Mouse (Mus musculus) intestine, embryonic 15.5 days (tissue): ENCODE results near the gene Tcirg1. TPM values are rescaled to one million over a fixed set of nuclear protein-coding genes. Genes with fewer than 3 reads are reported as not detected.

Experiments used
- ATAC-seq: fragments of 200-750 bp; cut with Nextera tagmentation; 2 replicates; pipeline ENCODE4 v1.8.0; 2017; ENCODE audit warnings: moderate TSS enrichment, moderate library complexity
- H3K27ac ChIP-seq: fragments of 300-500 bp; sonication (generic); 2 replicates; pipeline ENCODE4 v1.5.1; 2015; ENCODE audit warnings: mild to moderate bottlenecking, inconsistent platforms
- H3K27me3 ChIP-seq: fragments of 300-500 bp; sonication (generic); replicated peaks from 2 replicates; pipeline ENCODE4 v1.6.1; 2015; ENCODE audit warnings: inconsistent platforms
- H3K36me3 ChIP-seq: fragments of 300-500 bp; sonication (generic); 2 replicates; pipeline ENCODE4 v1.6.1; 2015; ENCODE audit warnings: inconsistent platforms
- H3K4me1 ChIP-seq: fragments of 300-500 bp; sonication (generic); replicated peaks from 2 replicates; pipeline ENCODE4 v1.6.1; 2015; ENCODE audit warnings: inconsistent platforms
- H3K4me2 ChIP-seq: fragments of 300-500 bp; sonication (generic); replicated peaks from 2 replicates; pipeline ENCODE4 v1.6.1; 2015; ENCODE audit warnings: mild to moderate bottlenecking, inconsistent platforms
- H3K4me3 ChIP-seq: fragments of 300-500 bp; sonication (generic); replicated peaks from 2 replicates; pipeline ENCODE4 v1.5.1; 2015; ENCODE audit warnings: inconsistent platforms
- H3K9ac ChIP-seq: fragments of 300-500 bp; sonication (generic); 2 replicates; pipeline ENCODE4 v1.6.1; 2015; ENCODE audit warnings: inconsistent platforms
- H3K9me3 ChIP-seq: fragments of 300-500 bp; sonication (generic); 2 replicates; pipeline ENCODE4 v1.6.1; 2016; ENCODE audit warnings: inconsistent platforms
- WGBS: fragments of 180-500 bp; shearing (Covaris S2); methylation state at CpG from one replicate; pipeline ENCODE4 v1.1.7; 2015; 5-methylcytosine and 5-hydroxymethylcytosine counted together
- polyA plus RNA-seq: library from polyadenylated mRNA; unstranded; fragments of >200 nt; fragmentation: Nextera tagmentation; extraction: Ambion mirVana; gene quantifications from 2 replicates; pipeline ENCODE4 v1.2.1, GENCODE M21; 2015

The Tcirg1 gene
- polyA plus RNA-seq, 1 experiment from 2014 or later, result 50.9 TPM

GRCm38 (mm10) chr19:3905261-3905969 lies 1.5 kb downstream of the Tcirg1 start:
- ATAC-seq, result no peak
- Histone ChIP-seq H3K4me3 (peak overlapping the region; percentile 60), H3K9me3 (no peaks in the 10 kb centered on the region), H3K27me3 (no peaks in the 10 kb centered on the region), H3K4me1 (peaks cover 34% of the 10 kb centered on the region), H3K9ac (peak overlapping the region; percentile 71), H3K27ac (peak overlapping the region; percentile 73), H3K36me3 (peaks cover 40% of the 10 kb centered on the region), H3K4me2 (peak overlapping the region; percentile 85)
- 26% methylated on average over 6 of the region's 6 CpGs for WGBS

DNA sequence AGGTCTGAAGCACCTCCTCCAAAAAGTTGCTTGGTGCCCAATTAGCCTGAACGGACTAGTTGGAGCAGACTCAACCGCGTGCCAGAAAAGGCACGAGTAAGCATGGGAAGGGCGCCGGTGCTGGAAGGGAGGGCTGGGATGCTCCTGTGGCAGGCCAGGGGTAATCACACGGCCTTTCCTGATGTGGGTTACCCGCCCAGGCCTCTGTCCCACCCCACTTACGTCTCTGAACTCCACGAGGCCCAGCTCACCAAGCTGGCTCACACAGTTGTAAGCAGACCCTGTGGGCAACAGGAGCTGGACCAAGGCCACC lies 2.6 kb downstream of the Tcirg1 start:
- H3K9me3 ChIP-seq, result no peaks in the 10 kb centered on the region
- H3K4me2 ChIP-seq, result peak overlapping the region; percentile 85; the same call in 1 of the 2 replicates
- no peak overlapping the region for H3K27ac ChIP-seq
- no peak for ATAC-seq
- no peaks in the 10 kb centered on the region for H3K27me3 ChIP-seq
- peaks cover 30% of the 10 kb centered on the region for H3K36me3 ChIP-seq
- peaks cover 34% of the 10 kb centered on the region for H3K4me1 ChIP-seq
- no peak overlapping the region for H3K9ac ChIP-seq
- H3K4me3 ChIP-seq, result no peak overlapping the region
- WGBS, result 69% methylated on average over 10 of the region's 10 CpGs

GRCm38 (mm10) chr19:3903648-3904362 lies 3.1 kb downstream of the Tcirg1 start:
- H3K36me3 ChIP-seq, result peaks cover 29% of the 10 kb centered on the region
- no peak overlapping the region for H3K9ac ChIP-seq
- no peaks in the 10 kb centered on the region for H3K9me3 ChIP-seq
- no peaks in the 10 kb centered on the region for H3K27me3 ChIP-seq
- no peak overlapping the region for H3K27ac ChIP-seq
- H3K4me3 ChIP-seq, result no peak overlapping the region
- H3K4me1 ChIP-seq, result peaks cover 34% of the 10 kb centered on the region
- no peak overlapping the region for H3K4me2 ChIP-seq
- ATAC-seq, result no peak
- WGBS, result 78% methylated on average over 25 of the region's 25 CpGs

DNA sequence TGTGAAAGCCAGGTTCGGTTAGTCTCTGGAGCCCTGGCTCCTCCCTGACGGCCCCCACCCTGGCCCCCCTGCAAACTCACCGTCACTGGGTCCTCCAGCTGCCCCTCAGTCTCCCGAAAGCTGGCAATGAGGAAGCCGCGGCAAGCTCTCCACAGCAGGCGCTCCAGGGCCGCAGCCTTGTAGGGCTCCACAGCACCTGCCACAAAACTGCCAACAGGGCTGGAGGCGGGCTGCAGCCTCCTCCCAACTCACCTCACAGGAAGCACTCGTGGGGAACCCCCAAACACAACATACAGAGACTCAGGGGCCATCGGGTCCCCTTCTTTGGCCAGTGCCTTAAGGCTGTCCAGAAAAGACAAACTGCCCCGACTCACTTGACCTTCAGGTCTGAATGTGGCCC lies 4.0 kb downstream of the Tcirg1 start:
- WGBS, result 86% methylated on average over 12 of the region's 12 CpGs
- ATAC-seq, result no peak
- Histone ChIP-seq H3K4me3 (no peak overlapping the region), H3K9me3 (no peaks in the 10 kb centered on the region), H3K4me2 (no peak overlapping the region), H3K36me3 (peaks cover 29% of the 10 kb centered on the region), H3K9ac (no peak overlapping the region), H3K27ac (no peak overlapping the region), H3K27me3 (no peaks in the 10 kb centered on the region), H3K4me1 (peaks cover 31% of the 10 kb centered on the region)

DNA sequence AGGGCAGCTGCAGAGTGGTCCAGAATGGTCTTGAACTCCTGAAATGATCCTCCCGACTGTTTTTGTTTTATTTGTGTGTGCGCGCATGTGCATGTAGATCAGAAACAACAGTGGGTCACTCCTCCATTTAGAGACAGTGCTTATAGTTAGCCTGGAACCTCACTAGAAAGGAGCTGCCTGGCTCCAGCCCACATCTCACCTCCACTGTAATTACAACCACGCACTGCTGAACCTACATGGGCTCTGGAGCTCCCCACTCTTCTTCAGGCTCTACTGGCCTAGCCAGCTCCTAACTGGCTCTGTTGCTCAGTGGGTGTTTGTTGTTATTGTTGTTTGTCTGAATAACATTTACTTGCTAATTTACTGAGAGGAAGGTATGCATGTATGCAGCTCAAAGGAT lies 7.3 kb downstream of the Tcirg1 start:
- H3K9me3 ChIP-seq, result no peaks in the 10 kb centered on the region
- 94% methylated on average over 4 of the region's 4 CpGs for WGBS
- H3K4me3 ChIP-seq, result no peak overlapping the region
- H3K27me3 ChIP-seq, result no peaks in the 10 kb centered on the region
- H3K4me2 ChIP-seq, result no peak overlapping the region
- no peak overlapping the region for H3K27ac ChIP-seq
- H3K9ac ChIP-seq, result no peak overlapping the region
- H3K36me3 ChIP-seq, result peaks cover 53% of the 10 kb centered on the region
- H3K4me1 ChIP-seq, result peaks cover 12% of the 10 kb centered on the region; the same call in 1 of the 2 replicates
- no peak for ATAC-seq

DNA sequence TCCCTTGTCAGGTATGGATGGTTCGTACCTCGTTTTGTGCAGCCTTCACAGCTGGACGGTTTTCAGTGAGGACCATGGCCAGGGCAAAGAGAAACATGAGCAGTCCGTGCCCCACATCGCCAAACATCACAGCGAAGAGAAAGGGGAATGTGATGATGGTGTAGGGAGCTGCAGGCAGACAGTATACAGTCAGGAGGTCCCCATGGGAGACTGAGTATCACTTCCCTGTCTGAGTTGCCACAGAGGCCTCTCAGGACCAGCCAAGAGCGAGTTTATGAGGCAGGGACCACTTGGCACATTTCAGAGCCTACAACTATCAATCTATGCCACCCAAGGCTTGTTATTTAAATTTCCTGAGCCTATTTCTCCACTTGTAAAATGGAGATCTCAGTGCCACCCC lies 8.0 kb downstream of the Tcirg1 start:
- no peak overlapping the region for H3K4me2 ChIP-seq
- WGBS, result 83% methylated on average over 7 of the region's 7 CpGs
- H3K9ac ChIP-seq, result no peak overlapping the region
- H3K27me3 ChIP-seq, result no peaks in the 10 kb centered on the region
- H3K27ac ChIP-seq, result no peak overlapping the region
- ATAC-seq, result no peak
- H3K9me3 ChIP-seq, result no peaks in the 10 kb centered on the region
- peaks cover 56% of the 10 kb centered on the region for H3K36me3 ChIP-seq
- 0 out of 2 replicates have a peak, but pooled peaks cover 5% of the 10 kb centered on the region for H3K4me1 ChIP-seq
- no peak overlapping the region for H3K4me3 ChIP-seq

- H3K27ac ChIP-seq, result no peak overlapping the region
- no peak overlapping the region for H3K9ac ChIP-seq
- H3K4me3 ChIP-seq, result no peak overlapping the region
- WGBS, result 91% methylated on average over 5 of the region's 5 CpGs
- no peak overlapping the region for H3K4me2 ChIP-seq
- H3K4me1 ChIP-seq, result 0 out of 2 replicates have a peak, but pooled peaks cover 3% of the 10 kb centered on the region
- H3K27me3 ChIP-seq, result no peaks in the 10 kb centered on the region
- H3K36me3 ChIP-seq, result peaks cover 51% of the 10 kb centered on the region
- no peaks in the 10 kb centered on the region for H3K9me3 ChIP-seq
- ATAC-seq, result no peak
Observed at GRCm38 (mm10) chr19:3897557-3897956, 9.4 kb downstream of the Tcirg1 start.

GRCm38 (mm10) chr19:3896208-3896607 lies 10.7 kb downstream of the Tcirg1 start:
- no peak overlapping the region for H3K9ac ChIP-seq
- no peaks in the 10 kb centered on the region for H3K9me3 ChIP-seq
- ATAC-seq, result no peak
- no peaks in the 10 kb centered on the region for H3K27me3 ChIP-seq
- H3K27ac ChIP-seq, result no peak overlapping the region
- H3K36me3 ChIP-seq, result peaks cover 42% of the 10 kb centered on the region
- WGBS, result 90% methylated on average over 10 of the region's 10 CpGs
- 0 out of 2 replicates have a peak, but pooled peaks cover 3% of the 10 kb centered on the region for H3K4me1 ChIP-seq
- no peak overlapping the region for H3K4me2 ChIP-seq
- H3K4me3 ChIP-seq, result no peak overlapping the region

DNA sequence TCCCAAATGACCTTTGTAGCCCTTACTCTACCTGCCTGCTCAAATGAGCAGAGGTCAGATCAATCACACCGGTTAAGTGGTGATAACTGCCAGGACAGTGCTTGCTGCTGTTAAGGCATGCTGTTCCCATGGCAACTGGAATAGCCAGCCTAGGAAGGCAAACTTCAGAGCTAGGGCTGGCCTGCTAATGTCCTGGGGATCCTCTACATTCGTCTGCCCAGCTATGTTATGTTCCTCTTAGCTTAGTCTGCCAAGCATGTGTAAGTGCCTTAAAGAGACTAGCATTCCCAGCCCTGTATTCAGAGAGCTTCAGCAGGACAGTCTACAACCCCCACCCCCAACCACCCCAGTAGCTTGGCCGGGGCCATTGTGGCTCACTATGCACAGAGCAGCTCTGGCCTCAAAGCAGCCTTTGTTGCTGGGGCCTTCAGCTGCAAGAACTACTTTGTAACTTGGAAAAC lies 11.7 kb downstream of the Tcirg1 start:
- H3K27ac ChIP-seq, result no peak overlapping the region
- no peak overlapping the region for H3K4me2 ChIP-seq
- H3K27me3 ChIP-seq, result no peaks in the 10 kb centered on the region
- ATAC-seq, result peak; percentile 34
- no peak overlapping the region for H3K4me3 ChIP-seq
- 0 out of 2 replicates have a peak, but pooled peaks cover 3% of the 10 kb centered on the region for H3K4me1 ChIP-seq
- no peaks in the 10 kb centered on the region for H3K9me3 ChIP-seq
- 29% methylated on average over 3 of the region's 3 CpGs for WGBS
- no peak overlapping the region for H3K9ac ChIP-seq
- H3K36me3 ChIP-seq, result peaks cover 51% of the 10 kb centered on the region

- Histone ChIP-seq H3K4me2 (no peak overlapping the region), H3K9me3 (no peaks in the 10 kb centered on the region), H3K27ac (no peak overlapping the region), H3K4me3 (no peak overlapping the region), H3K27me3 (no peaks in the 10 kb centered on the region), H3K4me1 (0 out of 2 replicates have a peak, but pooled peaks cover 3% of the 10 kb centered on the region), H3K36me3 (peaks cover 51% of the 10 kb centered on the region), H3K9ac (no peak overlapping the region)
- 88% methylated on average over 2 of the region's 2 CpGs for WGBS
- ATAC-seq, result no peak
Observed at GRCm38 (mm10) chr19:3894294-3894693, 12.6 kb downstream of the Tcirg1 start.

DNA sequence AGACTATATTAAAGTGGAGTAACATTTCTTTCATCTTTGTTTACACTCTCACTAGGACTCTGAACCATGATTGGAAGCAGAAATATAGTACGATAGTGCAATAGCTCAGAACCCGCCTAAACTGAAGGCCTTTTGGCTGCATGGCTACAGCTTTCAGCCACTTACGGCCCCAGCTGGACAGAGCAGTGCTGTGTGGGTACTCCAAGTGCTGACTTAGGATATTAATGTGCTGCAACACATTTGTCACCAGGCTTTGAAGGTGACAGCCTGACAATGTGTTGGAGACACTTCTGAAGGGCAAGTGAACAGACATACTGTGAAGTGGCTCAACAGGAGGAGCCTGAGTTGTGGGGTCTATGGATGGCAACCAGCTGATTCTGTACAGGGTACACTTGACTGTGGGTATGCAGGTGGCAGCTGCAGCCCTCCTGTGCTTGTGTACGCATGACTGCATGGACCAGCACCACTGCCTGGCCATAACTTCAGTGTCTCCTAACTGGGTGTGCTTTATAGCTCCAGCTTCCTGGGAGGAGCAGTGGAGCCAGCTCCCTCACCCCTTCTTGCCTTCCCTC lies 13.3 kb downstream of the Tcirg1 start:
- H3K4me2 ChIP-seq, result no peak overlapping the region
- no peaks in the 10 kb centered on the region for H3K27me3 ChIP-seq
- no peak overlapping the region for H3K4me3 ChIP-seq
- peaks cover 57% of the 10 kb centered on the region for H3K36me3 ChIP-seq
- ATAC-seq, result no peak
- 87% methylated on average over 4 of the region's 4 CpGs for WGBS
- H3K9ac ChIP-seq, result no peak overlapping the region
- H3K9me3 ChIP-seq, result no peaks in the 10 kb centered on the region
- no peak overlapping the region for H3K27ac ChIP-seq
- 0 out of 2 replicates have a peak, but pooled peaks cover 3% of the 10 kb centered on the region for H3K4me1 ChIP-seq

DNA sequence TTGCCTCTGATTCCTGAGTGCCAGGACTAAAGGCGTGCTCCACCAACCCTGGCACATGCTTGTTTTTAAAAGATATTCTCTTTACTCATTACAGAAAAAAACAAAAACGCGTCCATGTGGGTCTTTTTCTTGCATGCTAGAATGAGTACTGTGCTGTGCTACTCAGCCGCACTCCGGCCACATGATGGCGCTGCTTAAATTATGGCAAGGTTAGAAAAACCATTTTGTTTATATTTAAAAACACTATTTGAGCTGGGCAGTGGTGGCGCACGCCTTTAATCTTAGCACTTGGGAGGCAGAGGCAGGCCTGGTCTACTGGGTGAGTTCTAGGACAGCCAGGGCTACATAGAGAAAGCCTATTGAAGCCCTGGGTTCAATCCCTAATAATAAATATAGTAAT lies 16.8 kb downstream of the Tcirg1 start:
- no peak overlapping the region for H3K9ac ChIP-seq
- 80% methylated on average over 8 of the region's 8 CpGs for WGBS
- H3K4me2 ChIP-seq, result no peak overlapping the region
- no peak for ATAC-seq
- H3K27me3 ChIP-seq, result no peaks in the 10 kb centered on the region
- H3K27ac ChIP-seq, result no peak overlapping the region
- peaks cover 41% of the 10 kb centered on the region for H3K36me3 ChIP-seq
- H3K9me3 ChIP-seq, result no peaks in the 10 kb centered on the region
- 0 out of 2 replicates have a peak, but pooled peaks cover 1% of the 10 kb centered on the region for H3K4me1 ChIP-seq
- H3K4me3 ChIP-seq, result no peak overlapping the region
